Mouse (Mus musculus): Measurements from ENCODE around the gene Lhfpl4. TPM values are rescaled to one million over a fixed set of nuclear protein-coding genes. Genes with fewer than 3 reads are reported as not detected.

Gene Lhfpl4
- polyA plus RNA-seq, 1 experiment, result 0.09 TPM

- Histone ChIP-seq H3K36me3 (ENCODE audit: control insufficient read depth, insufficient read depth, low read length) (no peaks in the 10 kb centered on the region), H3K27me3 (replicated peaks; ENCODE audit: control insufficient read depth, insufficient read depth, low read length) (no peaks in the 10 kb centered on the region), H3K27ac (ENCODE audit: insufficient read depth, low read depth, low read length) (no peak overlapping the region), H3K4me3 (ENCODE audit: insufficient read depth, low read depth, low read length) (no peak overlapping the region), H3K4me1 (ENCODE audit: control insufficient read depth, insufficient read depth, low read length) (no peaks in the 10 kb centered on the region)
- DNase-seq, result no peak
- TF ChIP-seq CTCF (conservative IDR thresholded peaks at IDR 0.05; ENCODE audit: insufficient read depth, insufficient read length, low read depth, low read length) (no peak), POLR2A (IDR thresholded peaks at IDR 0.05; ENCODE audit: low read depth, low read length) (no peak)
- WGBS, result 74% methylated on average over 2 of the region's 2 CpGs
These were observed 21.1 kb upstream of the Lhfpl4 start for GRCm38 (mm10) chr6:113216280-113216679.

DNA sequence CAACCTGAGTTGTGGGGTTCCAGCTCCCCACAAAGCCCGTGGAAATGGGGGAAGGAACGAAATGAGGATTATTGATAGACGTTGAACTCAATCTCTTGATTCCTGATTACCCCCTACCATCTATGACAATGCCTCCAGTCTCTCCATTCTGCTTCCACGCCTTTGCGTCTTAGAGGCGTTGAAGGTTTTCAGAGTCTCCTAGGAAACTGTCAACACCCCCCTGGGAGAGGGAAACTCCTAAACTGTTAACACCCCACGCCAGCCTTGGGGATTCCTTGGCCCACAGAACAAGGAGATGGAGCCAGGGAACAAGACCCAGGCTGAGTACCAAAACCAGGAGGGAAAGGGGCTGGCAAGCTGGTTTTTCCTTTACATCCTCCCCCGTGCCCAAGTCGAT lies 410 bp upstream of the Lhfpl4 start:
- DNase-seq, result no peak
- H3K36me3 ChIP-seq (ENCODE audit: control insufficient read depth, insufficient read depth, low read length), result no peaks in the 10 kb centered on the region
- peaks cover 2% of the 10 kb centered on the region; the same call in 1 of the 2 replicates for H3K27me3 ChIP-seq (replicated peaks; ENCODE audit: control insufficient read depth, insufficient read depth, low read length)
- TF ChIP-seq POLR2A (IDR thresholded peaks at IDR 0.05; ENCODE audit: low read depth, low read length), result no peak
- no peaks in the 10 kb centered on the region for H3K4me1 ChIP-seq (ENCODE audit: control insufficient read depth, insufficient read depth, low read length)
- H3K4me3 ChIP-seq (ENCODE audit: insufficient read depth, low read depth, low read length), result no peak overlapping the region
- 19% methylated on average over 9 of the region's 9 CpGs for WGBS
- H3K27ac ChIP-seq (ENCODE audit: insufficient read depth, low read depth, low read length), result no peak overlapping the region

- TF ChIP-seq POLR2A (IDR thresholded peaks at IDR 0.05; ENCODE audit: low read depth, low read length), result no peak
- TF ChIP-seq CTCF (conservative IDR thresholded peaks at IDR 0.05; ENCODE audit: insufficient read depth, insufficient read length, low read depth, low read length), result no peak
- 5% methylated on average over 5 of the region's 5 CpGs for WGBS
- H3K4me3 ChIP-seq (ENCODE audit: insufficient read depth, low read depth, low read length), result no peak overlapping the region
These were observed 705 bp downstream of the Lhfpl4 start for GRCm38 (mm10) chr6:113194517-113194840.

GRCm38 (mm10) chr6:113193765-113194460 lies 1.3 kb downstream of the Lhfpl4 start:
- DNase-seq, result peak; percentile 36
- no peak overlapping the region for H3K4me3 ChIP-seq (ENCODE audit: insufficient read depth, low read depth, low read length)
- H3K27me3 ChIP-seq (replicated peaks; ENCODE audit: control insufficient read depth, insufficient read depth, low read length), result peaks cover 2% of the 10 kb centered on the region; the same call in 1 of the 2 replicates
- no peaks in the 10 kb centered on the region for H3K4me1 ChIP-seq (ENCODE audit: control insufficient read depth, insufficient read depth, low read length)
- TF ChIP-seq POLR2A (IDR thresholded peaks at IDR 0.05; ENCODE audit: low read depth, low read length), result no peak
- TF ChIP-seq CTCF (conservative IDR thresholded peaks at IDR 0.05; ENCODE audit: insufficient read depth, insufficient read length, low read depth, low read length), result no peak
- no peaks in the 10 kb centered on the region for H3K36me3 ChIP-seq (ENCODE audit: control insufficient read depth, insufficient read depth, low read length)
- H3K27ac ChIP-seq (ENCODE audit: insufficient read depth, low read depth, low read length), result no peak overlapping the region
- 4% methylated on average over 46 of the region's 46 CpGs for WGBS

More at GRCm38 (mm10) chr6:113194517-113194840, 705 bp downstream of the Lhfpl4 start:
- H3K27ac ChIP-seq (ENCODE audit: insufficient read depth, low read depth, low read length), result no peak overlapping the region
- H3K36me3 ChIP-seq (ENCODE audit: control insufficient read depth, insufficient read depth, low read length), result no peaks in the 10 kb centered on the region
- no peaks in the 10 kb centered on the region for H3K4me1 ChIP-seq (ENCODE audit: control insufficient read depth, insufficient read depth, low read length)
- peaks cover 2% of the 10 kb centered on the region; the same call in 1 of the 2 replicates for H3K27me3 ChIP-seq (replicated peaks; ENCODE audit: control insufficient read depth, insufficient read depth, low read length)
- no peak for DNase-seq

- no peaks in the 10 kb centered on the region for H3K36me3 ChIP-seq (ENCODE audit: control insufficient read depth, insufficient read depth, low read length)
- no peak for DNase-seq
- no peaks in the 10 kb centered on the region for H3K27me3 ChIP-seq (replicated peaks; ENCODE audit: control insufficient read depth, insufficient read depth, low read length)
- H3K4me3 ChIP-seq (ENCODE audit: insufficient read depth, low read depth, low read length), result no peak overlapping the region
- no peaks in the 10 kb centered on the region for H3K4me1 ChIP-seq (ENCODE audit: control insufficient read depth, insufficient read depth, low read length)
- no peak overlapping the region for H3K27ac ChIP-seq (ENCODE audit: insufficient read depth, low read depth, low read length)
- 64% methylated on average over 21 of the region's 21 CpGs for WGBS
- no peak for TF ChIP-seq CTCF (conservative IDR thresholded peaks at IDR 0.05; ENCODE audit: insufficient read depth, insufficient read length, low read depth, low read length)
These were observed 10.2 kb downstream of the Lhfpl4 start for GRCm38 (mm10) chr6:113184866-113185525.

DNA sequence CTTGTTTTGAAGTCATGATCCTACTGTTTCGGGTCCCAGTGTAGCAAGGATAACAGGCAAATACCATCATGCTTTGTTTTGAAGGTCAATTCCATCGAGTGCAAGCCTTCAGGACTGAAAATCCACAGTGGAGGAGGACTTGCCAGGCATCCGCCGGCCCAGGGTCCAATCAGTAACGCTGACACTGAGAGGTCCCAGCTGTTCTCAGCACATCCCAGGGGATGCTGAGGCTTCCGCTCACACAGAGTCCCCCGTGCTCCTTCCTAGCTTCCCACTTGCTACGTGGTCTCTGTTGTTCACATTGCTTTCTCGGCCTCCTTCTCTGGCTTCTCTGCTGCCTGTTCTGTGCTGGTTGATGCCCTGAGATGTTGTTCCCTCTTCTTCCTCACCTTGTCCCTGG lies 11.0 kb downstream of the Lhfpl4 start:
- TF ChIP-seq CTCF (conservative IDR thresholded peaks at IDR 0.05; ENCODE audit: insufficient read depth, insufficient read length, low read depth, low read length) (no peak), POLR2A (IDR thresholded peaks at IDR 0.05; ENCODE audit: low read depth, low read length) (no peak)
- Histone ChIP-seq H3K4me1 (ENCODE audit: control insufficient read depth, insufficient read depth, low read length) (no peaks in the 10 kb centered on the region), H3K27ac (ENCODE audit: insufficient read depth, low read depth, low read length) (no peak overlapping the region), H3K27me3 (replicated peaks; ENCODE audit: control insufficient read depth, insufficient read depth, low read length) (no peaks in the 10 kb centered on the region), H3K36me3 (ENCODE audit: control insufficient read depth, insufficient read depth, low read length) (no peaks in the 10 kb centered on the region), H3K4me3 (ENCODE audit: insufficient read depth, low read depth, low read length) (no peak overlapping the region)
- DNase-seq, result peak; percentile 7
- WGBS, result 45% methylated on average over 9 of the region's 9 CpGs

DNA sequence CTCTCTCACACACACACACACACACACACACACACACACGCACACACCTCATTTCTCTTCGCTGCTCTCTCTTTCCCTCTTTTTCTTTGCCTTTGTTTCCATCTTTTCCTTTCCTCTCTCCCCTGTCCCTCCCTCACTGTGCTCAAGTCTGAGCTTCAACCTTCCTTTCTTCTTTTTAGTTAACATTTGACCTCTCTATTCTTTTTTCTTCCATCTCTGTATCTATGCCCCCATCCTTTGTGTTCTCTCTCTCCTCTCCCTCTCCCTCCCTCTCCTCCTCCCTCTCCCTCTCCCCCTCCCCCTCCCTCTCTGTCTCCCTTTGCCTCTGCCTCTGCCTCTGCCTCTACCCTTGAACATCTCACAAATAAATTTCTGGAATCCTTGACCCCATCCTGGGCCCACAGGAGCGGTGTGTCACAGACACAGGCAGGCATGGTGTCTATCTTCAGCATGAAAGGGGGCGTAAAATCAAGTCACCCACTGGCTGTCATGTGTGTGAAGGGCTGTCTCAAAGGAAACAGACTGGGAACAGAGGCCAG lies 15.9 kb downstream of the Lhfpl4 start:
- Histone ChIP-seq H3K27me3 (replicated peaks; ENCODE audit: control insufficient read depth, insufficient read depth, low read length) (no peaks in the 10 kb centered on the region), H3K27ac (ENCODE audit: insufficient read depth, low read depth, low read length) (no peak overlapping the region), H3K4me1 (ENCODE audit: control insufficient read depth, insufficient read depth, low read length) (no peaks in the 10 kb centered on the region), H3K36me3 (ENCODE audit: control insufficient read depth, insufficient read depth, low read length) (no peaks in the 10 kb centered on the region), H3K4me3 (ENCODE audit: insufficient read depth, low read depth, low read length) (no peak overlapping the region)
- WGBS, result 57% methylated on average over 4 of the region's 4 CpGs
- DNase-seq, result no peak
- no peak for TF ChIP-seq CTCF (conservative IDR thresholded peaks at IDR 0.05; ENCODE audit: insufficient read depth, insufficient read length, low read depth, low read length)
- TF ChIP-seq POLR2A (IDR thresholded peaks at IDR 0.05; ENCODE audit: low read depth, low read length), result no peak
